Mouse (Mus musculus): Measurements from ENCODE around the gene Ciita. TPM values are rescaled to one million over a fixed set of nuclear protein-coding genes. Genes with fewer than 3 reads are reported as not detected.

Ciita gene
- polyA plus RNA-seq, 1 experiment from 2014 or later: 0.53 TPM

DNA sequence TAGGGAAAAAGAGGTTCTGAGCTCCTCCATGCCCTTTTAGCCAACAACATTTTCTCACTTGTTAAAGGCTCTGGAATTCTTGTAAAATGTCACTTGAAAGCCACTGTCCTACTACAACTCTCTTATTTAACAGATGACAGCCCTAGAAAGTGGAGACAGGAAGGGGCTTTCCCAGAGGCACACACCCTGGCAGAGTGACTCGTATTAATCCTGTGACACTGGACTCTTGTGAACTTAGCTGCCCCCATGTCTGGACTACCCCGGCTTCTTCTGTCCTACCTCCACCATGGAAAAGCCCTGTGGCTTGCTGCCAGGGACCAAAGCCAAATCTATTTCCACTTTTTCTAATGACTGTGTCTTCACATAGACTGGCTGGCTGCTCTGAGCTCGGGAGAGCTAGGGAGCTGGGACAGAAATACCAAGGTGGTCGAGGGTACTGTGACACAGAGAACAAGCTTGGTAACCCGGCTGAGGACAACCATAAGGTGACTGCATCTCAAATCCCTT is 18.3 kb downstream of the Ciita start:
- Histone ChIP-seq H3K36me3 (ENCODE audit: control insufficient read depth, insufficient read depth, low read length) (no peaks in the 10 kb centered on the region), H3K9me3 (replicated peaks; ENCODE audit: control insufficient read depth, low read length, poor library complexity, severe bottlenecking) (no peaks in the 10 kb centered on the region), H3K9ac (ENCODE audit: low read depth, low read length) (no peak overlapping the region), H3K27me3 (ENCODE audit: control insufficient read depth, insufficient read depth, low read depth, low read length) (no peaks in the 10 kb centered on the region), H3K27ac (ENCODE audit: low read length) (no peak overlapping the region), H3K4me2 (ENCODE audit: low read length) (no peak overlapping the region), H3K4me3 (ENCODE audit: low read depth, low read length) (no peak overlapping the region), H3K4me1 (ENCODE audit: control insufficient read depth, insufficient read depth, low read length) (no peaks in the 10 kb centered on the region)
- 75% methylated on average over 5 of the region's 5 CpGs for WGBS
- no peak for ATAC-seq

- WGBS: 45% methylated on average over 1 of the region's 1 CpGs
- H3K27ac ChIP-seq (ENCODE audit: low read length): no peak overlapping the region
- H3K27me3 ChIP-seq (ENCODE audit: control insufficient read depth, insufficient read depth, low read depth, low read length): no peaks in the 10 kb centered on the region
- H3K9me3 ChIP-seq (replicated peaks; ENCODE audit: control insufficient read depth, low read length, poor library complexity, severe bottlenecking): no peaks in the 10 kb centered on the region
- H3K4me2 ChIP-seq (ENCODE audit: low read length): no peak overlapping the region
- H3K9ac ChIP-seq (ENCODE audit: low read depth, low read length): no peak overlapping the region
- ATAC-seq: no peak
- no peak overlapping the region for H3K4me3 ChIP-seq (ENCODE audit: low read depth, low read length)
- no peaks in the 10 kb centered on the region for H3K4me1 ChIP-seq (ENCODE audit: control insufficient read depth, insufficient read depth, low read length)
- no peaks in the 10 kb centered on the region for H3K36me3 ChIP-seq (ENCODE audit: control insufficient read depth, insufficient read depth, low read length)
Observed at GRCm38 (mm10) chr16:10499122-10499521, 19.3 kb downstream of the Ciita start.

DNA sequence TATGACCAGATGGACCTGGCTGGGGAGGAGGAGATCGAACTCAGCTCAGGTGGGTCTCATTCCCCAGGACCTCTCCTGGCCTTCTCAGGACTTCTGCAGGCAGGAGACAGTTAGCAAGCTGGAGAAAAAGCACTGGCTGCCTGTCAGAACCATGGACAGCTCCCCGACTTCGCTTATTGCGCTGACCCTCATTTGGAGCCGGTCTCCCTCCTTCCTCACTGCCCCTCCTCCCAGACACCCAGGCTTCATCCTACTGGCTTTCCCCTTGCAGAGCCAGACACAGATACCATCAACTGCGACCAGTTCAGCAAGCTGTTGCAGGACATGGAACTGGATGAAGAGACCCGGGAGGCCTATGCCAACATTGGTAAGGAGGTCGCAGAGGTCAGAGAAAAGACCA is 22.0 kb downstream of the Ciita start:
- H3K4me3 ChIP-seq (ENCODE audit: low read depth, low read length): no peak overlapping the region
- WGBS: 21% methylated on average over 8 of the region's 8 CpGs
- H3K9ac ChIP-seq (ENCODE audit: low read depth, low read length): no peak overlapping the region

GRCm38 (mm10) chr16:10503058-10503457 is 23.2 kb downstream of the Ciita start:
- whole genome bisulfite sequencing: 67% methylated on average over 2 of the region's 2 CpGs
- Histone ChIP-seq H3K9me3 (replicated peaks; ENCODE audit: control insufficient read depth, low read length, poor library complexity, severe bottlenecking) (no peaks in the 10 kb centered on the region), H3K36me3 (ENCODE audit: control insufficient read depth, insufficient read depth, low read length) (no peaks in the 10 kb centered on the region), H3K27ac (ENCODE audit: low read length) (no peak overlapping the region), H3K4me1 (ENCODE audit: control insufficient read depth, insufficient read depth, low read length) (peaks cover 4% of the 10 kb centered on the region), H3K4me3 (ENCODE audit: low read depth, low read length) (no peak overlapping the region), H3K4me2 (ENCODE audit: low read length) (no peak overlapping the region), H3K27me3 (ENCODE audit: control insufficient read depth, insufficient read depth, low read depth, low read length) (no peaks in the 10 kb centered on the region), H3K9ac (ENCODE audit: low read depth, low read length) (no peak overlapping the region)
- ATAC-seq: no peak

More for the DNA sequence above, 22.0 kb downstream of the Ciita start:
- no peak overlapping the region for H3K4me2 ChIP-seq (ENCODE audit: low read length)
- ATAC-seq: no peak
- H3K9me3 ChIP-seq (replicated peaks; ENCODE audit: control insufficient read depth, low read length, poor library complexity, severe bottlenecking): no peaks in the 10 kb centered on the region
- no peaks in the 10 kb centered on the region for H3K27me3 ChIP-seq (ENCODE audit: control insufficient read depth, insufficient read depth, low read depth, low read length)
- no peaks in the 10 kb centered on the region for H3K4me1 ChIP-seq (ENCODE audit: control insufficient read depth, insufficient read depth, low read length)
- no peak overlapping the region for H3K27ac ChIP-seq (ENCODE audit: low read length)
- H3K36me3 ChIP-seq (ENCODE audit: control insufficient read depth, insufficient read depth, low read length): no peaks in the 10 kb centered on the region

DNA sequence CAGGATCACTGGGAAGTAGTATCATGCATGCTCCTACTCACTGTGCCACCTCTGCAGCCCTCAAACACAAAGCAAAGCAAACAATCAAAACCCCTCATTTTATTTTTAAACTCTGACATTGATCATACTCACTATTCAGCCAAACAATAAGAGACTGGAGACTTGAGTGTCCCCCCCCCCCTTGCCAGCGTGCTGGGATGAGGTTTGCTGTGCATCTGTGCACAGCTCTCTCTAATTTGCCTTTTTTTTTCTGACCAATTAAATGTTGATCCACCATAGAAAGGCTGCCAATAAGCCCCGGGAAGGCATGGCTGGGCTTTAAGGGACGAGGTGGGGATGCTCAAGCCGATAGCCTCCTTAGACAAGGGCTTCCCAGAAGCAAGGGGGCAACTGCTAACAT is 27.6 kb downstream of the Ciita start:
- no peak overlapping the region for H3K9ac ChIP-seq (ENCODE audit: low read depth, low read length)
- H3K9me3 ChIP-seq (replicated peaks; ENCODE audit: control insufficient read depth, low read length, poor library complexity, severe bottlenecking): no peaks in the 10 kb centered on the region
- H3K27ac ChIP-seq (ENCODE audit: low read length): no peak overlapping the region
- H3K4me1 ChIP-seq (ENCODE audit: control insufficient read depth, insufficient read depth, low read length): peaks cover 4% of the 10 kb centered on the region
- no peak overlapping the region for H3K4me3 ChIP-seq (ENCODE audit: low read depth, low read length)
- H3K4me2 ChIP-seq (ENCODE audit: low read length): no peak overlapping the region
- no peak for ATAC-seq
- no peaks in the 10 kb centered on the region for H3K36me3 ChIP-seq (ENCODE audit: control insufficient read depth, insufficient read depth, low read length)
- WGBS: 32% methylated on average over 4 of the region's 4 CpGs
- H3K27me3 ChIP-seq (ENCODE audit: control insufficient read depth, insufficient read depth, low read depth, low read length): no peaks in the 10 kb centered on the region

DNA sequence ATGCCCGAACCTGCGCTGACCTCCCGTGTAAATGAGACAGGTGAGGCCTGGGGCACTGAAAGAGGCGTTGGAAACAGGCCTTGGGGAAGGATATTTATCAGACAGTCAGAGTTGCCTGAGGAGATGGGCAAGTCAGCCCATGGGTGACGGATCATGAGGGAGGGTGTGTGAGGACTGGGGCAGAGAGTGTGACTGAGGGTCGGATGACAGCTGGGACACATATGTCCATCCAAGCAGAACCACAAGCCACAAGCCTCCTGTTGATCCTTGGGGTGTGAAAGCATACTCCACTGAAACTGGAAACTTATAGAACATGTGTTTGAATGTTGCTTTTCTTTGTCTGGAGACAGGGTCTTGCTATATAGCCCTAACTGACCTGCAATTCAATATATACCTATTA is 28.8 kb downstream of the Ciita start:
- Histone ChIP-seq H3K4me2 (ENCODE audit: low read length) (no peak overlapping the region), H3K27ac (ENCODE audit: low read length) (no peak overlapping the region), H3K36me3 (ENCODE audit: control insufficient read depth, insufficient read depth, low read length) (no peaks in the 10 kb centered on the region), H3K4me1 (ENCODE audit: control insufficient read depth, insufficient read depth, low read length) (peaks cover 4% of the 10 kb centered on the region), H3K27me3 (ENCODE audit: control insufficient read depth, insufficient read depth, low read depth, low read length) (no peaks in the 10 kb centered on the region), H3K9ac (ENCODE audit: low read depth, low read length) (no peak overlapping the region), H3K9me3 (replicated peaks; ENCODE audit: control insufficient read depth, low read length, poor library complexity, severe bottlenecking) (no peaks in the 10 kb centered on the region), H3K4me3 (ENCODE audit: low read depth, low read length) (no peak overlapping the region)
- WGBS: 71% methylated on average over 6 of the region's 6 CpGs
- ATAC-seq: no peak

- 60% methylated on average over 14 of the region's 14 CpGs for WGBS
- Histone ChIP-seq H3K36me3 (ENCODE audit: control insufficient read depth, insufficient read depth, low read length) (no peaks in the 10 kb centered on the region), H3K4me2 (ENCODE audit: low read length) (no peak overlapping the region), H3K9me3 (replicated peaks; ENCODE audit: control insufficient read depth, low read length, poor library complexity, severe bottlenecking) (no peaks in the 10 kb centered on the region), H3K4me3 (ENCODE audit: low read depth, low read length) (no peak overlapping the region), H3K4me1 (ENCODE audit: control insufficient read depth, insufficient read depth, low read length) (peaks cover 4% of the 10 kb centered on the region), H3K27me3 (ENCODE audit: control insufficient read depth, insufficient read depth, low read depth, low read length) (no peaks in the 10 kb centered on the region), H3K9ac (ENCODE audit: low read depth, low read length) (no peak overlapping the region), H3K27ac (ENCODE audit: low read length) (no peak overlapping the region)
- ATAC-seq: no peak
Observed at GRCm38 (mm10) chr16:10510477-10511133, 30.7 kb downstream of the Ciita start.

GRCm38 (mm10) chr16:10511134-10511520 is 31.3 kb downstream of the Ciita start:
- H3K36me3 ChIP-seq (ENCODE audit: control insufficient read depth, insufficient read depth, low read length): no peaks in the 10 kb centered on the region
- no peaks in the 10 kb centered on the region for H3K9me3 ChIP-seq (replicated peaks; ENCODE audit: control insufficient read depth, low read length, poor library complexity, severe bottlenecking)
- no peak for ATAC-seq
- no peak overlapping the region for H3K27ac ChIP-seq (ENCODE audit: low read length)
- no peaks in the 10 kb centered on the region for H3K27me3 ChIP-seq (ENCODE audit: control insufficient read depth, insufficient read depth, low read depth, low read length)
- H3K9ac ChIP-seq (ENCODE audit: low read depth, low read length): no peak overlapping the region
- H3K4me2 ChIP-seq (ENCODE audit: low read length): no peak overlapping the region
- no peak overlapping the region for H3K4me3 ChIP-seq (ENCODE audit: low read depth, low read length)
- peaks cover 4% of the 10 kb centered on the region for H3K4me1 ChIP-seq (ENCODE audit: control insufficient read depth, insufficient read depth, low read length)
- 85% methylated on average over 12 of the region's 12 CpGs for WGBS

GRCm38 (mm10) chr16:10515953-10516572 is 36.2 kb downstream of the Ciita start:
- ATAC-seq: no peak
- Histone ChIP-seq H3K4me1 (ENCODE audit: control insufficient read depth, insufficient read depth, low read length) (no peaks in the 10 kb centered on the region), H3K36me3 (ENCODE audit: control insufficient read depth, insufficient read depth, low read length) (no peaks in the 10 kb centered on the region), H3K27me3 (ENCODE audit: control insufficient read depth, insufficient read depth, low read depth, low read length) (no peaks in the 10 kb centered on the region), H3K4me2 (ENCODE audit: low read length) (no peak overlapping the region), H3K27ac (ENCODE audit: low read length) (no peak overlapping the region), H3K9ac (ENCODE audit: low read depth, low read length) (no peak overlapping the region), H3K9me3 (replicated peaks; ENCODE audit: control insufficient read depth, low read length, poor library complexity, severe bottlenecking) (no peaks in the 10 kb centered on the region), H3K4me3 (ENCODE audit: low read depth, low read length) (no peak overlapping the region)
- WGBS: 90% methylated on average over 12 of the region's 12 CpGs
